Mouse (Mus musculus) brown adipose tissue, adult 24 weeks (tissue): Measurements from ENCODE around the gene Mmp24. TPM values are rescaled to one million over a fixed set of nuclear protein-coding genes. Genes with fewer than 3 reads are reported as not detected.
"Not testable (repeated sequence)": the region's sequence is repeated elsewhere in the genome, so short reads cannot be mapped to it uniquely, and the experiment has no call there.

Experiments
- H3K27ac ChIP-seq: fragments of 200-500 bp; replicated peaks from 2 replicates; pipeline ENCODE4 v1.5.1; 2012; ENCODE audit warnings: low read depth, mild to moderate bottlenecking, low read length
- H3K4me1 ChIP-seq: fragments of 200-500 bp; 2 replicates; pipeline ENCODE4 v1.6.1; 2012; ENCODE audit warnings: low read length, mixed read lengths; ENCODE audit not compliant: control insufficient read depth, insufficient read depth, insufficient read length
- H3K4me3 ChIP-seq: fragments of 200-500 bp; 2 replicates; pipeline ENCODE4 v1.5.1; 2012; ENCODE audit warnings: low read depth, mild to moderate bottlenecking, low read length, moderate library complexity; ENCODE audit not compliant: insufficient read depth
- polyA plus RNA-seq: library from polyadenylated mRNA; stranded (reverse); fragments of >200 nt; gene quantifications from 2 replicates; pipeline ENCODE4 v1.2.4, GENCODE M21; 2012; ENCODE audit not compliant: missing spikeins, insufficient read depth, insufficient read length

The Mmp24 gene
- polyA plus RNA-seq, 1 experiment = not detected

DNA sequence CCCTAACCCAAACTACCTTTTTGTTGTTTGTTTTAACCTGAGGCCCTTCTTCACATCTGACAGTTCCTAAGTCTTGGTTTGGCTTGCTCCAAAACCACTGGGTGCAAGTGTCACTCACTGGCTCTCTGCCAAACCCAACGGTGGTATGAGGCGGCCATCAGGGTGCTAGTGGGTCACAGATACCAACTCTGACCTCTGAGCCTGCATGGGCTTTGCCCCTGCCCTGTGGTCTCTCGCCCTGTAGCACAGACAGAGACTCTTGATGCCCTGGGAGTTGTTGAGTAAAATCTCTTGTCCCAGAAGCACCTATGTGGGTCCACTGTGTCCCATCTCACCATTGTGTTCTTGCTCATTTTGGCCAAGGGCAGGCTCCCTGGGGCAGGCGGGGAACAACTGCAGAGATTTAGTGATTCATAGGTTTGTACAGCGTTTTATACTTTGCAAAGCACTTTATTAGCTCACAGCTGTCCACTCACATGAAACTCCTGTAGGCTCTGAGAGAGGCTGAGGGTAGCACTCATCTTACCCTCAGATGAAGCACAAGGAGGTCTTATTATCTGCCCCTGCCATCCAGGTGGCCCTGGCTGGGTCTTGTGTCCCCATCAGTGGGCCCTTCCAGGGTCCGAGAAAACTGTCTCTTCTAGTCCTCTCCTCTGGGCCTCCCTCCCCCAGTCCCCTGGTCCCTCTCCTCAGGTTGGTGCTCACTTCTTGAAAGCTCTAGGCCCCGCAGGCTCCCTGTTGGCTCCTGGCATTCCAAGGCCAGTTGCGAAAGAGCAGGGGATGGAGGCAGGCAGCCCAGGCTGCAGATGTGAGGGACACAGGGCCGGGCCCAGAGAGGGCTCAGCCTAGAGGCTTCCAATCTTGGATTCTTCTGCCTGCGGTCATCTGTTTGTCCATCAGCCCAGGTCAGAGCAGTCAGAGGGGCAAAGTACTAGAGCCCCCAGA lies 42.4 kb downstream of the Mmp24 start:
- no peaks in the 10 kb centered on the region; the same call in 1 of the 2 replicates for H3K4me1 ChIP-seq
- peak overlapping the region; percentile 88 for H3K4me3 ChIP-seq
- H3K27ac ChIP-seq = no peak overlapping the region

DNA sequence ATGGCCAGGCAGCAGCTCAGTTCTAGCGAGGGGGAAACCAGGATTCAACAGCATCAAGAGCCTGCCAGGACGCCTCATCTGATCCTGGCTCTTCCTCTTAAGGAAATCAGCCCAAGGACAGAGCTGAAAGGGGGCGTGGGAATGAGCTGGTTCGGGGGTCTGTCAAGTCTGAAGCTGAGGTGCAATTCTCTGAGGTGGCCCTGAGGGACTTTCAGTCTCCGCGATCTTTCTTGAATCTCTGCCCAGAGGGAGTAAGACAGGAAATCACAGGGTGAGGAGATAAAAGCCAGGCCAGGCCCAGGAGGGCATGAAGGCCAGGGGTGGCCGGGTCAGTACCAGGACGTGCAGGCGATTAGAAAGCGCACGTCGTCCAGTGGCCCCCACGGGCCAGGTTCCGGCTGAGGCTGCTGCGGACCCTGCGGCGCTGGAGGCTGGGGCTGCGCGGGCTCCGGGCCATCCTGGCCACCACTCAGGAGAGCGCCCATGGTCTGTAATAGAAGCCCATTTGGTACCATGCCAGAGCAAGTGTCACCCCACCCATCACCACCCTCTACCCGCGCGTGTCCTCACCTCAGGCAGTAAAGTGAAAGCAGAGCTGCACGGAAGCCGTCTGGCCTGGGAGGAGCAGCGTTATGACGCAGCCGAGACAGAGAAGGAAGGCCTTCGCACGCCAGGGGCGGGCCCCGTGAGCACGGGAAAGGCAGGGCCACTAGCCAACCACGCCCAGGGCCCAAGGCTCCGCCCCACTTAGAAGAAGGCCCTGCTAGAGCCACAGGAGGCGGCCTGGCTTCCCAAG lies 43.7 kb downstream of the Mmp24 start:
- Histone ChIP-seq H3K4me1 (no peaks in the 10 kb centered on the region; the same call in 1 of the 2 replicates), H3K4me3 (peak overlapping the region; percentile 88), H3K27ac (peak overlapping the region; percentile 83)

DNA sequence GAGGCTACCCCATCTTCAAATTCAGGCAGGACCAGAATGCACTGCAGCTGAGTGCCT lies 44.1 kb downstream of the Mmp24 start, which contains the start of gene BC029722:
Gene BC029722, minus strand, starts transcription at position 35 of the 57 bp plus-strand sequence.
- peak within 1 kb of the TSS; percentile 88 for H3K4me3 ChIP-seq
- H3K27ac ChIP-seq = peak within 1 kb of the TSS; percentile 83
- H3K4me1 ChIP-seq = no peaks in the 10 kb centered on the region; the same call in 1 of the 2 replicates

DNA sequence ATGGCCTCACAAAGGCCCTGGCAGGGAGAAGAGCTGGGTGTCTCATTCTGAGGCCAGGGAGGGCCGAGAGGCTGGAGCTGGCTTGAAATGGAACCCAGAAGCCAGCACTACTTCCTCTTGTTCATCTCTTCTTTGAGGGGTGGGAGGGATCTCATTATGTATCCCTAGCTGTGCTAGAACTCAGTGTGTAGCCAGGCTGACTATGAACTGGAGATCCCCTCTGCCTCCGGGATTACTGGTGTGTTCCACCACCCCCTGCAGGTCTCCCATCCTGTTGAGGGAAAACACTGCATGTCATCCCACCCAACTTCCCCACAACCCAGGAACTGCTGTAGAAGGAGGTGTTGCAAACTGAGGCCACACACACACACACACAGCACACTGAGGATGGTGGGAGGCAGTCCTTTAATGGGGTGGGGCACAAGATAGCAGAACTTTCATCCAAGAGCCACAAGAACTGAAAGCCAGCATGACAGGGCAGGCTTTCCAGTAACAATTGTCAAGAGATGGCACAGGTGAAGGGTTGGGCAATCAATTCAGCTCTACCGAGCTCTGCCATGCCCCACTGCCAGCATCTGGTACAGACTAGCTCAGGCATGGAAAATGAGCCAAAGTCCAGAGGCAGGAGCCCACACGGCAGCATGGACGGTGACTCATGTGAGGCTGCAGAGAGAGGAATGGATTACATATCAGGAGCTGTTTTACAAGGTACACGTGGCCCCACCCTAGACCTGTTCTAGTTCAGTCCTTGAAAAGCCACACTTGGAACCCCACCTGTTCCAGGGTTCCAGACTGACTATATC lies 44.5 kb downstream of the Mmp24 start:
- Histone ChIP-seq H3K4me3 (peak overlapping the region; percentile 32), H3K27ac (peak overlapping the region; percentile 27; the same call in 1 of the 2 replicates), H3K4me1 (no peaks in the 10 kb centered on the region; the same call in 1 of the 2 replicates)

DNA sequence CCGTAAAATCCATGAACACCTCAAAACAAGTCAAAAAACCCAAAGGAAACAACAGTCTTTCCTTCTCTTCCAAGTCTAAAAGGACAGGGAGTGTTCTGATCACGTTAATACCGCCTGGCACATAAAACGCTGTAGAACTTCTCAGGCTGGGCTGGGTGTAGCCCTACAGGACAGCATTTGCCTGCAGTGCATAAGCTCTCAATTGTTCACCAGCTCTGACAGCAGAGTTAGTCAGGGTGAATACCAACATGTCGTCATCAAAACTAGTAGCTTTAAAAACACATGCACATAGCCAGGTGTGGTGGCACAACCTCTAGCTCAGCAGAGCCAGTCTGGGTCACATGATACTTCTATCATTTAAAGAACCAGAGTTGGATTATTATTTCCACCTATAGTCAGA lies 45.6 kb downstream of the Mmp24 start:
- H3K27ac ChIP-seq = no peak overlapping the region
- H3K4me1 ChIP-seq = no peaks in the 10 kb centered on the region; the same call in 1 of the 2 replicates
- no peak overlapping the region for H3K4me3 ChIP-seq

DNA sequence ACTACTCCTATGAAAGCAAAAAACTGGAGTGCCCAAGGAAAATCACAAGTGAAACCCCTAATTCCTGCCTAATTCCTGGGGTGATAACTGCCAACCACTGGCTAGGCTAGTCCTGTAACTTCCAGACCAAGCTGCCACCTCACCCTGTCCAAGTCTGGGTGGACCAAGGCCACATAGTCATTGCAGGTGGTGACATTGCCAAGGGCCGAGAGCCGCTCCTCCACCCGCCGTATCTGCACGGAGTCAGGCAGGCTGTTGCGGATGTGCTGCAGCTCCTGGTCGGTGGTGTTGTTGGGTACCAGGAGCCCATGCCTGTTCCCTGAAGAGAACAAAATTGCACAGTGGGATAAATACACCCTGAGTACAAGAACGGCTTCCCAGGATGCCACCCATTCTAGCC lies 48.6 kb downstream of the Mmp24 start:
- Histone ChIP-seq H3K4me1 (no peaks in the 10 kb centered on the region), H3K4me3 (no peak overlapping the region)

DNA sequence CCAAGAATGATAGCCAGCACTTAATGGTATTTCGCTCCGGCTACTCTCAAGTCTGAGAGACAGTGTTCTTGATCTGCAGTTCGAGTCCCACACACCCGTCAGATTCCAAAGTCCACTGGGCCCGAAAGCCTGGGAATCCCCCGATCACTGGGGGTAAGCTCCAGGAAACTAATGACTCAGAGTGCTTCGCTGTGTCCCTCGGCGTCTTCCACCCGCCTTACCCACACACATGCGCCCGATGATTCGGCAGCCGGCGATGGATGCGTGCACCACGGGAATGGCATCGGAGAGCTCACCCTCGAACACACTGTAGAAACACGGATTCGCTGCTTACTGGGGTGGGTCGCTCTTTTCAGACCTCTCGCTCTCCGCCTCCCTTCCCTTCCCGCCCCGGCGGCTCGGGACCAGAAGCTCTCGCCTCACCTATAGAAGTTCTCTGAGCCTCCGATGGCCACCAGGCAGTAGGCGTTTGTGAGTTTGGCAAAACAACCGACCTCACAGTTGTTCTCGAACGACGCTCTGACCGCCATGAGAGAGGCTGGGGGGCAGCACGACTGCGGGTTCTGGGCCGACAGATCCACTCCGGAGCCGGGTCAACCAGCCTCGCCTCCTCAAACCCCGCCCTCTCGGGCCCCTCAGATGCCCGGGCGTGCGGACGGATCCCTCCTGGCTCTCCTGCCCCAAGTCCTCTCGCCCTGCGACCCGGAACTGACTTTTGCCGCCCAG lies 50.9 kb downstream of the Mmp24 start:
- peak overlapping the region; percentile 80 for H3K4me3 ChIP-seq
- peak overlapping the region; percentile 56 for H3K27ac ChIP-seq

More for the DNA sequence above, 48.6 kb downstream of the Mmp24 start:
- H3K27ac ChIP-seq = no peak overlapping the region

DNA sequence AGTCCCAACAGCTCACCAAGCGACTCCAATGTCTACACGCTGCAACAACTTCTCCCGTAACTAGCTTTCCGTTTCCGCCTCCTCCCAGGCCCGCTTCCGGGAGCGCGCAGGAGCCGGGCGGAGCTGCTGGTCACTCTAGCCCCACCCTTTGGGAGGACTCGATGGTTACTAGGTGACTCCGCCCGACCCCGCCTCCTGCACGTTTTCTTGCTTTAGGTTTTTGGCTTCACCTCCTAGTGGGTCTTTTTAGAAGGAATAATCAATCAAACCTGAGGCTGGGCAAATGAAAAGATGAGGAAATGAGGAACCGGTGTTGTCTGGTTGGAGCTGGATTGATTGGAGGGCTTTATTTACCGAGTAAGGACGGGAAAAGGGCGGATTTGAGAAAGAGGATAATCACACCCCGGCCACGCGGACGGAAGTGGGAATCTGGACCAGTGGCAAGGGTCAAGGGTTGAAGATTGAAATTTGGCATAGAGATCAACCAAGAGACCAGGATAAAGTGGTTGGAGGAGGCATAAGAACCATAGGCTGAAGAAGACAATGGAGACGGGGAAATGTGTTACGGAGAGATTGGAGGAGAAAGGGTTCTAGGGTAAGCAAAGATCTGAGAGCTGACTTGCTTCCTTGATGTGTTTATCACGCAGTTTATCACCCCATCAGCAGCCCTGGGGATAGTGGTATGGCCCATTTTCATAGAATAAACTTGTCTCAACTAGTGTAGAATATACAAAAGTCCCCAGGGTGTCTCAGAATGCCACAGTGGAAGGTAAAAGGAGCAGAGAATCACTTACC lies 51.7 kb downstream of the Mmp24 start, which contains the start of gene Eif6:
Gene Eif6, minus strand, starts transcription at position 296 of the 795 bp plus-strand sequence.
- Histone ChIP-seq H3K4me1 (no peaks in the 10 kb centered on the region), H3K4me3 (peak within 1 kb of the TSS; percentile 80)

More for the DNA sequence above, 50.9 kb downstream of the Mmp24 start:
- no peaks in the 10 kb centered on the region for H3K4me1 ChIP-seq

DNA sequence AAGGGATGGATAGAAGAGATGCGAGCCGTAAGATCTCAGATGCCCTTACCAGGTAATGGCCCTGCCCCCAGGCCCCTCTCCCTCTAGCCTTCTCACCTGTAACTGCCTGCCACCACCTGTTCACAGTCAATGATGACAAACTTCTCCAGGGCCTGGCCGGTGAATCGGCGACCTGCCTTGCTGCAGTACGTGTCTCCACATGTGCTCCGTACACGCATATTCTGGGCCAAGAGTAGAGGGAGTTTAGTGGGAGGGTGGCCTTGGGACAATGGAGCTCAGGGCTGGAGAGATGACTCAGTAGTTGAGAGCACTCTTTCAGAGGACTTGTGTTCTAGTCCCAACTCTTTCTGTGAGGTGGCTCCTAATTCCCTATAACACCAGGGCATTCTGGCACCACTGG lies 55.7 kb downstream of the Mmp24 start:
- H3K4me1 ChIP-seq = no peaks in the 10 kb centered on the region
- H3K4me3 ChIP-seq = no peak overlapping the region
- H3K27ac ChIP-seq = no peak overlapping the region

More for the DNA sequence above, 51.7 kb downstream of the Mmp24 start, which contains the start of gene Eif6:
- H3K27ac ChIP-seq = peak within 1 kb of the TSS; percentile 56

DNA sequence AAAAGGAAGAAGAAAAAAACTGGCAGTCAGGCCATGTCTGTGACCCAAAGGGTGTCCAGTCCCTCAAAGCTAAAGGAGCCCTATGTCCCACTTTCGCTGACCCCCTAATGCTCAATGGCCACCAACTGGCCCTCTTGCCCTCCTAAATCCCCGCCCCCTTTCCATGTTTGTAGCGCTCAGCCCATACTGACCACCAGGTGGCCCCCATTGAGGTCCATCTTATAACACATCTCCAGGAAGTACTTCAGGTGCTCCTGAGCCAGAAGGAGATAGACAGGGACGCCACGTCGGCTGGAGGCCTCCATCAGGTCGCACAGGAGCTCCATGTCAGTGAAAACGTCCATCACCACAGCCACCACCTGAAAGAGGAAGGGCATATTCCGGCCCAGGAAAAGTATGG lies 56.2 kb downstream of the Mmp24 start:
- Histone ChIP-seq H3K4me1 (no peaks in the 10 kb centered on the region), H3K4me3 (no peak overlapping the region), H3K27ac (no peak overlapping the region)

DNA sequence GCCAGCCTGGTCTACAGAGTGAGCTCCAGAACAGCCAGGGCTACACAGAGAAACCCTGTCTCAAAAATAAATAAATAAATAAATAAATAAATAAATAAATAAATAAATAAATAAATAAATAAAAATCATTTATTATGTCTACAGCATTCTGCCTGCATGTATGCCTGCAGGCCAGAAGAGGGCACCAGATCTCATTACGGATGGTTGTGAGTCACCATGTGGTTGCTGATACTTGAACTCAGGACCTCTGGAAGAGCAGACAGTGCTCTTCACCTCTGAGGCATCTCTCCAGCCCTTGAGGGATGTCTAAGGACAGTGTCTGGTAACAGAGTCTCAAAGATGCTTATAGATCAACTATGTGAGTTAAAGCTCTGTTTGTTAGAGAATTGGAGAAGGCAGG lies 56.9 kb downstream of the Mmp24 start:
- H3K27ac ChIP-seq, H3K4me3 ChIP-seq, H3K4me1 ChIP-seq: not testable (repeated sequence)

DNA sequence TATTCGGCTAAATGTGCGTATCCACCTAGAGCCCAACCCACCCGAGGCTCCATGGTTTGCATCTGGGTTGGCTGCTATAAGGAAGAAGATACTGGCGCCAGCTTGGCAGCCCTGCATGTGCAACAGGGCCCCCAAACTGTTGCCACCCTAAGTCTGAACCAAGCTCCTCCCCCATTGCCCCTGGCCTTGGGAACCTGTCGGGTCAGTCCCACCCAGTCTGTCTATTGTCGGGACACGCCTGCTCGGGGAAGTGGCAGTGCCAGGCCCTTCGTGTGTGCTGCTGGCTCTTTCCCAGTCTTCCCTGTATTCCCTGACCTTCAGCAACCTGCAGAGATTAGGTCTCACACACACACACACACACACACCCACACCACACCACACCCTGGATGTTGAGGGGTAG lies 59.6 kb downstream of the Mmp24 start, which contains the start of gene Fam83c:
Gene Fam83c, minus strand, starts transcription at position 123 of the 400 bp plus-strand sequence.
- Histone ChIP-seq H3K27ac (no peak within 1 kb of the TSS), H3K4me3 (no peak within 1 kb of the TSS), H3K4me1 (no peaks in the 10 kb centered on the region)

DNA sequence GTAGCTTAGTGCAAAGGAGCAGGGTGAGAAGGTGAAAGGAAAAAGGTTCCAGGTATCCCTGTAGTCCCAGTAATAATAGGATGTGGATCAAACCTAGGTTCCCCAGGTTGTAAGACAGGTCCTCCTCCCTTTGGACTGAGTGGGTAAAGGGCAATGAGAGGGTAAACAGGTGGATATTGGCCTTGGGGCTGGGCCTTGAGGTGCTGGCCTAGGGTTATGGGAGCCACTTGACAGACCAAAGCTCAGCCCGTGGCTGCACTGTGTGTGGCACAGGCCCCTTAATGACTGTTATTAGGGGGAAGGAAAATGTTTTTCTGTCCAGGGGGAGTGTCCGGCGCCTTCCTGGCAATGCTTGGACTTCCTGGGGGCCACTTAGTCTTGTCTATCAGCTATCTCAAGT lies 62.8 kb downstream of the Mmp24 start:
- no peak overlapping the region for H3K27ac ChIP-seq
- no peak overlapping the region for H3K4me3 ChIP-seq

DNA sequence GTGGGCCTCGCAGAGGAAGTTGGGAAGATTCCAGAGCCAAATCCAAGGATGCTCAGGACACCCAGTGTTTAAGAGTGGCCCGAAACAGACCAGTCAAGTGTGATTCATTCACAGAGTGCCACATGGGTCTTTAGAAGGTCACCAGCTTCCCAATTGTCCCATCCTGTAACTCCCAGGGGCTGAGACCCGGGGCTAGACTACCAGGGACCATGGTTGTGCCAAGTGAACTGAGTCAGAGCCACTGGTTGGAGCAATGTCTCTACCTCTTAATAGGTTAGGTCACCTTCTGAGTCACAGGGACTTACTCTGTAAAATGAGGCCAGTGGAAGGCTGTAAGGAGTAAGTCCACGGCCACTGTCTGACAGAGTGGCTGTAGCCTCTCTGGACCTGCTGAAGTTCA lies 63.8 kb downstream of the Mmp24 start:
- Histone ChIP-seq H3K27ac (no peak overlapping the region), H3K4me1 (no peaks in the 10 kb centered on the region), H3K4me3 (no peak overlapping the region)

More for the DNA sequence above, 62.8 kb downstream of the Mmp24 start:
- no peaks in the 10 kb centered on the region for H3K4me1 ChIP-seq
